Mouse (Mus musculus): ENCODE measurements around the gene Insl3. TPM values are rescaled to one million over a fixed set of nuclear protein-coding genes. Genes with fewer than 3 reads are reported as not detected.
"Not testable (repeated sequence)": the region's sequence is repeated elsewhere in the genome, so short reads cannot be mapped to it uniquely, and the experiment has no call there.

Gene Insl3
- total RNA-seq, 2 experiments from 2014 or later, result 2.3 to 2.4 TPM

DNA sequence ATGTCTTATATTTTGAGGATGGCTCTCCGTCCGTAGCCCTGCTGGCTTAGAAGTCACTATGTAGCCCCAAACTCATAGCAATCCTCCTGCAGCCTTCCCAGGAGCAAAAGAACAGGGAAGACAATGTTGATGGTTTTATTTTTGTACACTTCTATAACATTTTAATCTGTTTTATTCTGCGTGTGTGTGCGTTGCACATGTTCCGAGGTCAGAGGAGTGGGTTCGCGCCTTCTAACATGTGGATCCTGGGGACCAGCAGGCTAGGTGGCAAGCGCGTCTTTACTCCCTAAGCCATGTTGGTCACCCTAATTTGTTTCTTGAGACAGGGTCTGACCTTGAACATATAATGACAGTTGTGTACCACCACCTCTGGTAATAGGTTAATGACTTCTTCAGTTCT lies 12.2 kb upstream of the Insl3 start:
- no peak for DNase-seq (ENCODE audit: low spot score in 2 of 2)

DNA sequence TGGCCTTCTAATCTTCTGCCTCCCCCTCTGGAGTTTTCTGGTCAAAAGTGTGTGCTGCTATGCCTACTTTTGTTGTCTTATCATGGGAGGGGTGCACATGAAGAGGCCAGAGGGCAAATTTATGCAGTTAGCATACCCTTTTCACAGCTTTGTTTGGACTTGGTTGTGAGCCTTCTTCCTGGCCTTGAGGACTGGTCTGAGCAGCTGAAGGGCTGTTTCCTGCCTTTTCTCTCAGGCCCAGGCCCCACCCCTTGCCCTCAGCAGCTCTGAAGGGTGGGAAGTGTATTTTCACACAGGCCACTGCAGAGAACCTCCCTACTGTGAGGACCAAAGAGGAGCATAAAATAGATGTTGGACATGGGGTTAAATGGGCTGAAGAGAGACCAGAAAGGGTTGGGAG lies 11.5 kb upstream of the Insl3 start:
- peak in 1 of 2 experiments; percentile 20 for DNase-seq (ENCODE audit: low spot score in 2 of 2)

DNA sequence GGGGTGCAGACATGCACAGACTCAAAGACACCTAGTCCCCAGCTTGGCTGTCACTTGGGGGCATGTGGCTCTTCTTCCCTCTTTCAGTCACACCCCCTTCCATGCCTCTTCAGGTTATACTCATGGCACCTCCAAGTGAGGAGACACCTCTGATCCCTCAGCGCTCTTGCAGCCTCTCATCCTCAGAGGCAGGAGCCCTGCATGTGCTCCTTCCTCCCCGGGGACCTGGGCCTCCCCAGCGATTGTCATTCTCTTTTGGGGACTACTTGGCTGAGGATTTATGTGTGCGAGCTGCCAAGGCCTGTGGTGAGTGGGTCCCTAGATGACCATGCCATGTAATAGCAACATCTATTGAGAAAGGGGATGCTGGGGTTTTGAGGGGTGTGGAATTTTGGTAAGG lies 10.8 kb upstream of the Insl3 start:
- DNase-seq (ENCODE audit: low spot score in 2 of 2), result no peak

DNA sequence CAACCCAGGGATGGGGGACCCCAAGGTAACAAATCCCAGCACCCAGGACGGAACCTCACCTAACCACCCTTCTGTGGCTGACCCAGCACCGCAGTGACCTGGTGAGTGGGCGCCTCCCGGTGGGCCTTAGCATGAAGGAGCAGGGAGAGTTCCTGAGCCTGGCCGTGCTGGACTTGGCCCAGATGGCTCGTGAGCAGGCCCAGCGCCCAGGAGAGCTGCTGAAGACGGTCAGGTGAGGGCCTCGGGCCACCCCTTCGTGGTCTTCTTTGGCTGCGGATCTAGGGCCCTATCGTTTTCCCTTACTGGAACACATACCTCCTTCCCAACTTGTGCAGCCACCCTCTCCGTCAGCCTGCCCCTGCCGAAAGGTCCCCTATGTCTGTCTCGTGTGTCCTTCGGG lies 9.9 kb upstream of the Insl3 start:
- peak in 1 of 2 experiments; percentile 21 for DNase-seq (ENCODE audit: low spot score in 2 of 2)

DNA sequence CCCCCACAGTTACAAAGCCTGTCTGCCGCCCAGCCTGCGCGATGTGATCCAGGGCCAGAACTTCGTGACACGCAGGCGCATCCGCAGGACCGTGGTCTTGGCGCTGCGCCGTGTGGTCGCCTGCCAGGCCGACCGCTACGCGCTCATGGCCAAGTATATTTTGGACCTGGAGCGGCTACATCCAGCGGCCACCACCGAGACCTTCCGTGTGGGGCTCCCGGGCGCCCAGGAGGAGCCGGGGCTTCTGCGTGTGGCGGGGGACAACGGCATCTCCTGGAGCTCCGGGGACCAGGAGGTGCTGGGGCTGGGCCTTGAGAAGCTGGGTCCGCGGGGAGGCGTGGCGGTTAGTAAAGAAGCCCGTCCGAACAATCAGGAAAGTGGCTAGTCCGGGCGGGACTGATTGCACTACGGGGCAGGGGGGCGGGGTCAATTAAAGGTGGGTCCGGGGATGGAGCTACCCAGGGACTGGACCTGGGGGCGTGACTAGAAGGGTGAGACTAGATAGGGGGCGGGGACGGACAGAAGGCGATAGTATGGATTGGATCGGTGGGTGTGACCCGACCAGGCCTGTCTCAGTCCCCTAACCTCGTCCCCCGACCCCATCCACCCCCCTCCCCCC lies 9.4 kb upstream of the Insl3 start:
- peak in 1 of 2 experiments; percentile 39 for DNase-seq (ENCODE audit: low spot score in 2 of 2)

DNA sequence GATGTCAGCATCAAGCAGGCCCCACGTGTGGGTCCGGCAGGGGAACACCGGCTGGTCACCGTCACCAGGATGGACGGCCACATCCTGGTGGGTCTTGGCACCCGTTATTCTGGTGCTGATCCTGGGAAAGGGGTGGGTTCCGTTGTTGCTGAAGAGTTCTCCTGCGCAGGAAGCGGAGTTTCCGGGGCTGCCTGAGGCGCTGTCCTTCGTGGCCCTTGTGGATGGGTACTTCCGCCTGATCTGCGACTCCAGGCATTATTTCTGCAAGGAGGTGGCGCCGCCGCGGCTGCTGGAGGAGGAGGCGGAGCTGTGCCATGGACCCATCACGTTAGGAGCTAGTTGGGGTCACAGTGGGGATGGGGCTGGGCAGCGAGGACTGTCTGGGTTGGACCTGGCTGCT lies 8.5 kb upstream of the Insl3 start:
- DNase-seq (ENCODE audit: low spot score in 2 of 2), result no peak

DNA sequence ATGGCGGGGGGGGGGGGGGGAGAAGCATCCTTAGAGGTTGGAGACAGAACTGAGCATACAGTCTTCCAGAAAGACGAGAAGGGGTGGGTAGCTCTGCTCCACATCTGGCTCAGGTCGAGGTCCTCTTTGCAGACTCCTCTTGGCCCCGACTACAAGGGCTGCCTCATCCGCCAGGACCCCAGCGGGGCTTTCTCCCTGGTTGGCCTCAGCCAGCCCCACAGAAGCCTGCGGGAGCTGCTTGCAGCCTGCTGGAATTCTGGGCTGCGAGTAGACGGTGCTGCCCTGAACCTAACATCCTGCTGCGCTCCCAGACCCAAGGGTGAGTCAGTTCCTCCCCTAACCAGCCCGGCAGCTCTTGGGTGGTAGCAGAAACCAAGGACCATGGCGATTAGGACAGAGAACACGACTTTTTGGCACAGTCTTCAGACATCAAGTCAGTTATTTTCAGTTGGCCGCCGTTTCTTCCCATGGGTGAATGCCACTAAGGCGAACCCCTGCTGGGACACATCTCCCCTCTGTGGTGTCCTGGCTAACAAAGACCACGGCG lies 7.6 kb upstream of the Insl3 start:
- DNase-seq (ENCODE audit: low spot score in 2 of 2), result no peak

DNA sequence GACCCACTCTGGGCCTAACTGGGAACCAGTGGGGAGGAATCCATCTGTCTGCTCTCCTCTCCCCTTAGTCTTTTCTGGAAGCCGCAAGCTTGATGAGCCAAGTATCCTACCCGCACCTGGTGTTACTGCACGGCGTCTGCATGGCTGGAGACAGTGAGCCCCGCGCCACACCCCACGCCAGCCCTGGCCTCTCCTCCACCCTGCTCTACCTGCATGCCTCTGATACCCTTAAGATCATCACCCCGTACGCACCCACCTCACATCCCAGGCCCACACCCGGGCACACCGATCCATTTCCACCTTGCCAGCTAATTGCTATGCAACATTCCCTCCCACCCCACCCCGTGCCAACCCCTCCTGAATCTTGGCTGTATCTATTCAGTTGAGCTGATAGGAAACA lies 6.2 kb upstream of the Insl3 start:
- no peak for DNase-seq (ENCODE audit: low spot score in 2 of 2)

DNA sequence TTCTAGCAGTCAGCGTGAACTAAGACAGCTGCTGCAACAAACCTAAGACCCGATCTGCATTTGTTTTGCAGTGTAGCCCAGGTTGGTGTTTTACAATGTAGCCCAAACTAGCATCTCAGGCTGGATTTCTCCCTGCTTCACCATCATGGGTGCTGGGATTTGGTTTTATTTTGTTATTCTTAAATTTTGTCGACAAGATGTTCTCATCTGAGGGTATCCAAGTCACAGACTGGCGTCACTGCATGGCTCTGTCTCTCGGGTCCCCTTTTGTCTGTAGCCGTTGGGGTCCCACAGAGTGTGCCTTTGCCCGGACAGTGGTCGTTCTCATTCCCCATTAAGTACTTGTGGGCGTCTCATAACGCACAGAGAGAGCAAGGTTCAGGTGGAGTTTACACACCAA lies 4.3 kb upstream of the Insl3 start:
- no peak for DNase-seq (ENCODE audit: low spot score in 2 of 2)

DNA sequence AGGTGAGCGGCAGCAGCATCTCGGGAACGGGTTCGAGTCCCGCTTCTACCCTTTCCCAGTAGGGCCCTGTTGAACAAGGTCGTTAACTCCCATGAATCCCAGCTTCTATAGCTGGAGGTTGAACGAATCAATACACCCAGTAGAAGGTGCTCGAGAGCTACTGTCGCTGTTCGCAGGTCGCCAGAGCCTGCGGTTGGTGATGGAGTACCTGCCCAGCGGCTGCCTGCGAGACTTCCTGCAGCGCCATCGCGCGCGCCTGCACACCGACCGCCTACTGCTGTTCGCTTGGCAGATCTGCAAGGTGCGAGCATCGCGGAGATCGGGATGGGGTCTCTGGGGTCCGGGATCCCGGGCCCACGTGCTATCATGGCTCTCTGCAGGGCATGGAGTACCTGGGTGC lies 3.4 kb upstream of the Insl3 start:
- peak in 1 of 2 experiments; percentile 29 for DNase-seq (ENCODE audit: low spot score in 2 of 2)

DNA sequence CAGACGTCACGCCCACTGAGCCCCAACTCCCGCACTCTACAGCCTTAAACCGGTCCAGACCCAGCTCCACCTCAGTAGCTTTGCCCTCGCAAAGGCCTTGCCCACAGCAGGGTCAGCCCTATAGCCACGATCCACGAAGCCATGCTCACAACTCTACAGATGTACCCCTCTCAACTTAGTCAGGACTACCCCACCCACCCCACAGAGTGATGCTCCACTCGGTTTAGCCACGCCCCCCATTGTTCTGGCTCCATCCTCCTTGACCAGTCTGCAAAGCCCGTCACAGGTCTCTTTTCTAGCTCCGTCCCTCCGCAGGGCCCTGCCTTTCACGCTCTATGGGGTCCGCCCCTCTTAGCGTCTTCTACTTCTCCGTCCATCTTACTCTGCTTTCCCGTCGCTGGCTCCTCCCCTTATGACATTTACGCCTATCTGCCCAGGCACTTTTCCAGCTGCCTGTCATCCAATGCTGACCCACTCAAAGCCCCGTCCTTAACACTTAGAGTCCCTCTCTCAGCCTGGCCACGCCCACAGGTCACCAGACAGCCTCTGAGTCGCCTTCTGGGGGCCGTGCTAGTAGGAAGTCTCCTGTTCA lies 2.8 kb upstream of the Insl3 start:
- DNase-seq (ENCODE audit: low spot score in 2 of 2), result no peak

DNA sequence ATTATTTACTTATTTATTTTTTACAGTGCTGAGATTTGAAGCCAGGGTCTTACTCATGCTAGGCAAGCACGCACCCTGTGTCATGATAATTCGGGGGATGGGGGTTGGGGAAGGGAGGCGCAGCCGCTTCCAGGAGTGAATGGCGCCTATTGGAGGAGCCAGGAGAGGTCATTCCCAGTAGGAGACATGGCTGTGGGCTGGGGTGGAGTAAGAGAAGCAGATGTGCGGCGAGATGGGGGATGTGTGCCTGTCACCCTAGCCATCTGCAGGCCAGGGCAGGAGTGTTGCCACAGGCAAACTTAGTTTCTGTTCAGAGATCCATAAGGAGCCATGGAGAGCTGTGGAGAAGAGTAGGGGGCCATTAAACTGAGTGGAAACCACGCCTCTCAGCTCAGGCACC lies 1.4 kb upstream of the Insl3 start:
- DNase-seq (ENCODE audit: low spot score in 2 of 2), result no peak

DNA sequence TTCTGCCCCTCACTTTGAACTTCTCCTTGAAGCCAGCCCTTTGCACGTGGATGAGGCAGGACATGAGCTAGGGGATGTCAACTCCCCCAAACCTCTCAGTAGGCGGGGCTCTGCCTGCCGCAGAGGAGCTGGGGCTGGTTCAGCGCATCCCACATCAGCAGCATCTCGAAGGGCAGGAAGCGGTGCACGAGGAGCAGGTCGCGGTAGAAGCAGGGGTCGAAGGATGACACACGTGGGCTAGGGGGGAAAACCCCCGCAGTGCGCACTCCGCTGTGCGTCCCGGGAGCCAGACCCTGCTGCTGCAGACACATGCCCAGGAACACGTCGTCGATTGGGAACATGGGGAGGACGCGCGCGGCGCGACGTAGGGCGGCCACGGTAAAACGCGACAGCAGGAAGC lies 3.5 kb downstream of the Insl3 start:
- DNase-seq (ENCODE audit: low spot score in 2 of 2), result peak in 1 of 2 experiments; percentile 18

DNA sequence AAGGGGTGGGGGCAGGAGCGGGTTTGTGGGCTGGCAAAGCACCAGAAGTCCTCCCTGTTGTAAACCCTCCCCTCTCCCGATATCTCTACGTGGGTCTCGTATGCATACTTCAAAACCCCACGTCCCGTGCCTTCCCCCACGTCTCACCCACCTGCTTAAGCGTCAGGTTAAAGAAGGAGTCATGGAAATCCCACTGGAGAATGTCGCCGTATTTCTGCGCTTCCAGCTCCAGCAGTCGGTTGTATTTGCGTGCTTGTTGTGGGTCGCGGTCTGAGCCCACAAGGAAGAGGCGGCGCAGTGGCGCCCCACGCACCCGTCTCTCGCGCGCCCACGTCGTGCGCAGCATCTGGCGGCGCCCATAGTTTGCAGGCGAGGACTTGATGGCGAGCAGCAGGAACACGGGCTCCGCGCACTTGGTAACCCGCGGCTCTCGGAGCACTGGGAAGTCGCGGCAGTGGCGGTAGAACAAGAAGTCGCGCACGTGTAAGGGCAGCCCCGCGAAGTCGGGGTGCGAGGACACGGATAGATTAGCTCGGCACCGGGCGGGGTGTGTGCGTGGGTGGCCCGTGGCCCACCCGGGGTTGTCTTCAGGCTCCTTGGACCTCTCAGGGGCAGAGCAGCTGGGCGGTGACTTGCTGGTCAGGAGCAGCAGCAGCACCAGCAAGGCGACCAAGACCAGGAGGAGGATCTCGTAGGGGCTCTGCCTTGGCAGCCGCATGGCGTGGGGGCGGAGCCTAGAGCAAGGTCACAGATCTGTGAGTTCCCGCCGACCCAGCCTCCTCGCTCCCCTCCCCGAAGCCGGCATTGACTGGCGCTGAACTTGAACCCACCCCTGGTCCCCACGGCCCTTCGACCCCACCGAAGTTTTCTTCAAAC lies 4.4 kb downstream of the Insl3 start:
- no peak for DNase-seq (ENCODE audit: low spot score in 2 of 2)

DNA sequence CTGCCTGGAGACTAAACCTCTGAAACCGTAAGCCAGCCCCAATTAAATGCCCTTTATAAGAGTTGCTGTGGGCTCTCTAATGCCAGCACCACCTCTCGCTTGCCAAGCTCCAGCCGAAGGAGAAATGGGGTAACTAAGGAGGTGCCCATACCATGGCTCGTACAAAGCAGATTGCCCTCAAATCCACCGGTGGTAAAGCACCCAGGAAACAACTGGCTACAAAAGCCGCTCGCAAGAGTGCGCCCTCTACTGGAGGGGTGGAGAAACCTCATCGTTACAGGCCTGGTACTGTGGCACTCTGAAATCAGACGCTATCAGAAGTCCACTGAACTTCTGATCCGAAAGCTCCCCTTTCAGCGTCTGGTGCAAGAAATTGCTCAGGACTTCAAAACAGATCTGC lies 6.4 kb downstream of the Insl3 start:
- not testable (repeated sequence) for DNase-seq (ENCODE audit: low spot score in 2 of 2)

DNA sequence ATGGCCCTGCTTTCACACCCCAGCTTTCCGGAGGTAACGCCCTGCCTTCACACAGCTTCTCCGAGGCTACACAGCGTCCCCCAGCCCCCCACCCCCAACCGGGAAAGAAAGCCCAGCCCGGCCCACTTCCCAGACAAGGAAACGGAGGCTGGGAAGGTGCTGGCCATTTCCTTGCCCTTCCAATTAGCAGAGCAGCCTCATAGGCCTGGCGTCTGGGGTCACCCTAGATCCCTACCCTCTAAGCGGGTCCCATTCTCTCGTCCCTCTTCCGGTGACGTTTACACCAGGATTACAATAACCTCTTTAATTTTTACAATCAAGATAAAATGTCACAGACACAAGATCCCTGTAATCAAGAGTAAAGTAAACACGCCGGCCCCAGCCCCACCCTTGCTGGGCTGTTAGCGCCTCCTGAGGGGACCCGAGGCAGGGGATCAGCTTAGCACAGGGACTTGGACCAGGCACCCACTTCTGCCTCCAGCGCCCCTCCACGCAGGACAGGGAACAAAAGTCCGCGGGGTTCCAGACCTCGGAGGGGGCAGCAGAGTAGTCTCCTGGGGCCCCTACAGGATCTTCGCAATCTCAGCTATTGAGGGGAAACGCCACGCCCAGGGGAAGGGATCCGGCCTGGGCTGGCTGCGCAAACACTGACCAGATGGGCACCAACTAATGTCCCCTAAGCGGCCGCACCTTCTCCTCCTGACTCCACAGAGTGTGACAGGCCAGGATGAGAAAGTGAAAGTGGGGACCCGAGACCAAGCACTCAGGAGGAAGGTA lies 11.7 kb downstream of the Insl3 start:
- DNase-seq (ENCODE audit: low spot score in 2 of 2), result no peak

DNA sequence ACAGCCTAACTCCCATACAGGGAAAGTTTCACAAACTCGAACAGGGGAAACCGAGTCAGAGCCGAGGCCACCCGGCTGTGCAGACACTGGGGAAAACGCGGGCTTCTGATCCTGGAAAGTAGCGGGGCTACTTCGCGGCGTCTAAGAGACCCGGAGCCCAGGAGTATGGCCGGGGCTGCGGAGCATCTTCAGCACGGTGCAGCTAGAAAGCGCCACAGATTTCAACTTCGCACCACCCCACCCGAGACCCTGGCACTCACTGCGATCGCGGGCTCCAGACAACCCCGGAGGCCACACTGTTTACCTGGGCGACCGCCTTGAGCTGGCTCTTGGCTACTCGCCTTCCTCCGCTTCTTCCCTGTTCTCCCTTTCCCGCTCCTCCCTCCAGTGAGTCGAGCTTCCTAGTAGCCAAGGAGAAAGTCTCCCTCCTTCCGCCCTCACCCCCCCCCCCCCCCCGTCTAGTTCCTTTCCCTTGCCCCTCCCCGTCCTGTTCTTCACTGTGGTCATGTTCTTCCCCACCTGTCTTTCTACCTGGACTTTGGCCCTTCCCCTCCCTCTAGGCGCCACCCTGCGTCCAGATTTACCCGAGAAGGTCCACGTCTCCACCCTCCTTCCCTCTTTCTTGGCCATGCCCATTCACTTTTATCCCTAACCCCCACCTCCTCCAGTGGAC lies 12.5 kb downstream of the Insl3 start, which contains the start of gene B3gnt3:
Gene B3gnt3, minus strand, starts transcription at position 376 of the 673 bp plus-strand sequence.
- no peak for DNase-seq (ENCODE audit: low spot score in 2 of 2)

DNA sequence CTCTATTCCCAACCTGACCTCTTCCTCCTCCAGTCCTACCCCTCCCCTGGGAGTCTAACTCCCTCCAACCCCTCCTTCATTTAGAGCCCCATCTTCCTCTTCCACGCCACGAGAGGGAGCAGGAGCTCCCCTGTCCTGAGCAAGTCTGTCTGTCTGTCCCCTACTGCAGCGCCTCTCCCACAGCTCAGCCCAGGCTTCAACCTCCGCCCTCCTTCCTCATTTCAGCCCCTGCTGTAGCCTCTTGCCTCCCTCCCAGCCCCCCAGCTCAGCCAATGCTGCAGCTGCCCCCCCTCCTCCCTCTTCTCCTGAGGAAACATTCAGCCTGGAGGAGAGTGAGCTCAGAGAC lies 13.0 kb downstream of the Insl3 start:
- DNase-seq (ENCODE audit: low spot score in 2 of 2), result no peak

DNA sequence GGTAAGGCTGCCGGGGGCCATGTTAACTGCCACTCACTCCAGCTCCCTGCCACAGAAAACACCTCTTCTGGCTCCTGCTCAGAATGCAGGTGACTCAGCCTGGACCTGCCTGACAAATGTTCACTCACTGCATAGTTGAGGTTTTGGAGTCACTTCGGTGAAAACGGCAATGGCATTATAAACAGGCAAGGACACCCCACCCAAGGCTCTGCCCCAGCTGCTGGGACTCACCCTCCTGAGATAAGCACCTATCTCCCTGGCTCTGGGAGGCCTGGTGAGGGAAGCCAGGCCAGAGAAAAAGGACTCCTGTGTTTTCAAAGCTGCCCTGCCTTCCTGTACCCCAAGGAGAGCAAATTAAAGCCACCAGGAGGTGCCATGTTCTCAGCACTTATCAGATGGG lies 13.9 kb downstream of the Insl3 start:
- DNase-seq (ENCODE audit: low spot score in 2 of 2), result no peak

DNA sequence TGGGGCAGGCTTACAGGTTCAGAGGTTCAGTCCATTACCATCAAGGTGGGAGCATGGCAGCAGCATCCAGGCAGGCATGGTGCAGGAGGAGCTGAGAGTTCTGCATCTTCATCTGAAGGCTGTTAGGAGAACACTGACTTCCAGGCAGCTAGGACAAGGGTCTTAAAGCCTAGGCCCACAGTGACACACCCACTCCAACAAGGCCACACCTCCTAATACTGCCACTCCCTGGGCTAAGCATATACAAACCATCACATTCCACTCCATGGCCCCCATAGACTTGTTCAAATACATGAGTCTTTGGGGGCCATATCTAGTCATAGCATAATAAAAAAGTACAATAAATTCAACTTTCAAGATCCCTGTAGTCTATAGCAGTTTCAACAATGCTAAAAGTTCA lies 14.4 kb downstream of the Insl3 start:
- not testable (repeated sequence) for DNase-seq (ENCODE audit: low spot score in 2 of 2)

DNA sequence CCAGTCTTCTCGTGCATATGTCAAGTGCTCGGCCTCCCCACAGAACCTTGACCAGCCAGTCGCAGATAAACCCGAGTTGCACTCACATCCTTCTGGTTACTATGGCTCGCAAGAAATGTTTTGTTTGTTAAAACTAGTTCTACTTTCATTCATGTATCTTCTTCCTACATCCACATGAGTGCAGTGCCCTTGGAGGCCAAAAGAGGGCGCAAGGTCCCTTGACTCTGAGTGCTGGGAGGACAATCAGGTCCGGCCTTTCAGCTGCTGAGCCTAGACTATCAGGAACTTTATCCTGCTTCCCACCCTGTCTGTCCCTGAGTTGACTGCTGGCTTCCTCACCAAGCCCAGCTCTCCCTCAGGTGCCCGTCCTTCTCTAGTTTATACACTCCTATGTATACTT lies 18.9 kb downstream of the Insl3 start:
- DNase-seq (ENCODE audit: low spot score in 2 of 2), result peak; percentile 67 to 73

All from layer of hippocampus, postnatal 10 days (tissue).